Mouse (Mus musculus) lung, adult 2 months (tissue): Measurements from ENCODE around the gene Smyd1.
"Not testable (repeated sequence)": the region's sequence is repeated elsewhere in the genome, so short reads cannot be mapped to it uniquely, and the experiment has no call there.

Experiments
- CTCF ChIP-seq: fragments of 200-500 bp; IDR thresholded peaks from 2 replicates; pipeline ENCODE4 v1.5.1; 2011; ENCODE audit warnings: mild to moderate bottlenecking, low read length, control low read depth; ENCODE audit not compliant: insufficient read depth
- POLR2A ChIP-seq: fragments of 200-500 bp; IDR thresholded peaks from 2 replicates; pipeline ENCODE4 v1.6.1; 2011; ENCODE audit warnings: low read depth, mild to moderate bottlenecking, control low read depth, low read length, borderline replicate concordance; ENCODE audit errors: extremely low read depth

DNA sequence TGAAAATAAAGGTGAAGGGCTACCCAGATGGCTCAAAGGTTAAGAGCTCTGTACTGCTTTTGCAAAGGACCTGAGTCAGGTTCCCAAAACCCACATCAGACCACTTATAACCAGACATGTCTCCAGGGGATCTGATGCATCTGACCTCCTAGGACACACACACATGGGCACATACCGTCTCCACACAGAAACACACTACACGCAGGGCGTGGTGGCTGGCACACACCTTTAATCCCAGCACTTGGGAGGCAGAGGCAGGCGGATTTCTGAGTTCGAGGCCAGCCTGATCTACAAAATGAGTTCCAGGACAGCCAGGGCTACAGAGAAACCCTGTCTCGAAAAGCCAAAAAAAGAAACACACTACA is 52.4 kb downstream of the Smyd1 start:
- TF ChIP-seq POLR2A, CTCF: not testable (repeated sequence)
